ENCODE assay signal across 8 mouse cellular contexts in genomic region chr6:4903325-4904054, GRCm38 (mm10). TPM values are rescaled to one million over a fixed set of nuclear protein-coding genes. Genes with fewer than 3 reads are reported as not detected.
DNase-seq lines count a peak whose midpoint lies in the region; ATAC-seq and TF ChIP-seq lines count a peak whose summit lies in the region.

No protein-coding gene starts in this region.

- no peak for TF ChIP-seq CTCF in Patski (IDR thresholded peaks at IDR 0.05)
- no peak for TF ChIP-seq CTCF in lung, embryonic 14.5 days (IDR thresholded peaks at IDR 0.05; ENCODE audit: low read depth)
- TF ChIP-seq CTCF in olfactory bulb, adult 2 months (IDR thresholded peaks at IDR 0.05; ENCODE audit: insufficient read depth, low read depth, low read length): no peak

- intact Hi-C loops in heart, postnatal 14 days (cut with DNase I): loop anchor here (2.0 to 10.0 kb wide), 3 partner anchors 207 to 479 kb away; partner anchors contain the start of gene Asb4

- no peaks in the 10 kb centered on the region for H3K27me3 ChIP-seq in Patski
- H3K27me3 ChIP-seq in forebrain, embryonic 13.5 days: no peaks in the 10 kb centered on the region
- no peaks in the 10 kb centered on the region for H3K27me3 ChIP-seq in lung, embryonic 14.5 days (ENCODE audit: insufficient read depth, low read length)

- H3K4me3 ChIP-seq in forebrain, embryonic 13.5 days: peak overlapping the region; percentile 82
- peak overlapping the region; percentile 74 for H3K4me3 ChIP-seq in lung, embryonic 14.5 days (ENCODE audit: low read depth, low read length)
- H3K4me3 ChIP-seq in olfactory bulb, adult 2 months (ENCODE audit: insufficient read depth, low read depth, low read length): peak overlapping the region; percentile 63

- no peaks in the 10 kb centered on the region for H3K9me3 ChIP-seq in forebrain, embryonic 13.5 days (replicated peaks)
- no peaks in the 10 kb centered on the region for H3K9me3 ChIP-seq in lung, embryonic 14.5 days (ENCODE audit: low read depth, low read length)

- ATAC-seq in Patski: peak; percentile 73
- ATAC-seq in cerebellum, adult (ENCODE audit: insufficient number of reproducible peaks, low FRiP score, low TSS enrichment): peak; percentile 74
- ATAC-seq in forebrain, embryonic 13.5 days: peak; percentile 83
- peak; percentile 77 for ATAC-seq in lung, embryonic 14.5 days (ENCODE audit: insufficient read depth)
- ATAC-seq in CD4-positive, CD25-positive, alpha-beta regulatory T cell, adult 4 months: no peak

- H3K27ac ChIP-seq in forebrain, embryonic 13.5 days: peak overlapping the region; percentile 95
- peak overlapping the region; percentile 93 for H3K27ac ChIP-seq in lung, embryonic 14.5 days (ENCODE audit: low read depth)
- H3K27ac ChIP-seq in olfactory bulb, adult 2 months (ENCODE audit: insufficient read depth, low read depth, low read length): peak overlapping the region; percentile 86

- peaks cover 41% of the 10 kb centered on the region for H3K4me1 ChIP-seq in forebrain, embryonic 13.5 days
- 0 out of 2 replicates have a peak, but pooled peaks cover 8% of the 10 kb centered on the region for H3K4me1 ChIP-seq in lung, embryonic 14.5 days (ENCODE audit: insufficient read depth)
- H3K4me1 ChIP-seq in olfactory bulb, adult 2 months (ENCODE audit: control insufficient read depth, insufficient read depth, low read length): peaks cover 16% of the 10 kb centered on the region

- POLR2A ChIA-PET in Patski (lab: Charles Lee): no interaction called here

- H3K4me2 ChIP-seq in forebrain, embryonic 13.5 days: peak overlapping the region; percentile 75
- H3K4me2 ChIP-seq in lung, embryonic 14.5 days: peak overlapping the region; percentile 87

- DNase-seq in Patski (ENCODE audit: low read depth, low spot score): no peak
- peak; percentile 58 to 66 for DNase-seq in heart, postnatal 14 days
- DNase-seq in layer of hippocampus, adult 18-20 months (ENCODE audit: low spot score in 2 of 2): peak; percentile 15 to 52
- DNase-seq in lung, embryonic 14.5 days: peak; percentile 57

- CTCF ChIA-PET in Patski (lab: Charles Lee): interaction anchor here (1.6 kb wide), 1 partner anchor 15 kb away, joined by 3 read pairs; no protein-coding TSS in a partner anchor

- in situ Hi-C loops in Patski (cut with MboI; ENCODE audit: low pct_unique_long_range_greater_than_20kb): loop anchor here (25.0 kb wide), 1 partner anchor 484 kb away; the partner anchor contains the start of gene Asb4

- TF ChIP-seq POLR2A in olfactory bulb, adult 2 months (IDR thresholded peaks at IDR 0.05; ENCODE audit: insufficient read depth, low read depth, low read length): peak; percentile 27; the same call in 1 of the 2 replicates

- peaks cover 5% of the 10 kb centered on the region; the same call in 1 of the 2 replicates for H3K36me3 ChIP-seq in forebrain, embryonic 13.5 days (ENCODE audit: poor library complexity, severe bottlenecking)
- no peaks in the 10 kb centered on the region for H3K36me3 ChIP-seq in lung, embryonic 14.5 days (ENCODE audit: insufficient read depth)

- 2% methylated on average over 38 of the region's 77 CpGs for WGBS in forebrain, embryonic 13.5 days
- under 1% methylated on average over 53 of the region's 77 CpGs for WGBS in lung, embryonic 14.5 days
- WGBS in olfactory bulb, adult 2 months: under 1% methylated on average over 56 of the region's 77 CpGs

- peak overlapping the region; percentile 92 for H3K9ac ChIP-seq in forebrain, embryonic 13.5 days
- H3K9ac ChIP-seq in lung, embryonic 14.5 days: peak overlapping the region; percentile 92

RNA-seq across cellular contexts. Expression of gene Ppp1r9a, which starts 0.8 kb away (rescaled TPM):
- 12.1 TPM for polyA plus RNA-seq in Patski (2021)
- polyA plus RNA-seq in forebrain, embryonic 13.5 days (2015; fragmentation: Nextera tagmentation; extraction: Ambion mirVana): 32.2 and 36.0 TPM in 2 replicates
- 10 to 100 TPM; 18.1 to 18.6 TPM for total RNA-seq in heart, postnatal 14 days (2021)
- 100 to 1,000 TPM; 161 TPM for total RNA-seq in layer of hippocampus, adult 18-20 months (2021)
- polyA plus RNA-seq in lung, embryonic 14.5 days (2014; fragmentation: Nextera tagmentation; extraction: Ambion mirVana): 22.5 and 25.2 TPM in 2 replicates
- polyA plus RNA-seq in olfactory bulb, adult 2 months (2012; ENCODE audit: insufficient read depth, insufficient read length, low replicate concordance, missing spikeins): 308 TPM in 1 of 2 replicates, not detected in the other
- polyA plus RNA-seq in CD4-positive, CD25-positive, alpha-beta regulatory T cell, adult 4 months (2017; shearing (Covaris generic)): under 1 TPM in 1 of 2 experiments, not detected in 1; 0.04 TPM
